Mouse (Mus musculus) retina, postnatal 1 day (tissue): ENCODE measurements around the gene Dnajb13.
A peak's percentile ranks its signal among the peaks of the same experiment; 100 is the strongest.

ENCODE experiments used
- DNase-seq: peaks from one replicate; pipeline ENCODE4 v3.0.0-alpha.2; 2012

The Dnajb13 gene

GRCm38 (mm10) chr7:100506494-100506893, 8.3 kb downstream of the Dnajb13 start:
- DNase-seq, result no peak

- DNase-seq, result no peak
These were observed 9.8 kb downstream of the Dnajb13 start for GRCm38 (mm10) chr7:100504740-100505487.

- no peak for DNase-seq
These were observed 11.7 kb downstream of the Dnajb13 start for GRCm38 (mm10) chr7:100503076-100503475.

- no peak for DNase-seq
These were observed 12.3 kb downstream of the Dnajb13 start for GRCm38 (mm10) chr7:100502374-100502922.

- no peak for DNase-seq
These were observed 12.9 kb downstream of the Dnajb13 start for GRCm38 (mm10) chr7:100501844-100502373.

- no peak for DNase-seq
These were observed 13.5 kb downstream of the Dnajb13 start for GRCm38 (mm10) chr7:100501027-100501843.

- DNase-seq, result no peak
These were observed 14.3 kb downstream of the Dnajb13 start for GRCm38 (mm10) chr7:100500276-100500977.

GRCm38 (mm10) chr7:100499465-100499864, 15.3 kb downstream of the Dnajb13 start:
- DNase-seq, result no peak

GRCm38 (mm10) chr7:100497982-100498381, 16.8 kb downstream of the Dnajb13 start:
- DNase-seq, result no peak

- DNase-seq, result no peak
These were observed 17.4 kb downstream of the Dnajb13 start for GRCm38 (mm10) chr7:100497402-100497801.

GRCm38 (mm10) chr7:100496791-100497190, 18.0 kb downstream of the Dnajb13 start:
- no peak for DNase-seq

GRCm38 (mm10) chr7:100496371-100496770, 18.4 kb downstream of the Dnajb13 start:
- DNase-seq, result no peak

GRCm38 (mm10) chr7:100495581-100496251, 19.0 kb downstream of the Dnajb13 start:
- DNase-seq, result peak; percentile 75

- no peak for DNase-seq
These were observed 19.7 kb downstream of the Dnajb13 start for GRCm38 (mm10) chr7:100495042-100495441.

- no peak for DNase-seq
These were observed 20.3 kb downstream of the Dnajb13 start for GRCm38 (mm10) chr7:100494415-100494831.

GRCm38 (mm10) chr7:100493484-100494414, 21.0 kb downstream of the Dnajb13 start:
- DNase-seq, result peak; percentile 60

- DNase-seq, result peak; percentile 79
These were observed 21.7 kb downstream of the Dnajb13 start, which contains the start of gene Ucp2 for GRCm38 (mm10) chr7:100493117-100493483. Ucp2 (plus strand) TSS chr7:100493337.

- DNase-seq, result peak; percentile 18
These were observed 22.2 kb downstream of the Dnajb13 start for GRCm38 (mm10) chr7:100492391-100493116.

- peak; percentile 66 for DNase-seq
These were observed 26.2 kb downstream of the Dnajb13 start for GRCm38 (mm10) chr7:100488474-100489048.

GRCm38 (mm10) chr7:100487301-100487700, 27.5 kb downstream of the Dnajb13 start:
- no peak for DNase-seq
